Mouse (Mus musculus): ENCODE data around the gene Kctd21.

DNA sequence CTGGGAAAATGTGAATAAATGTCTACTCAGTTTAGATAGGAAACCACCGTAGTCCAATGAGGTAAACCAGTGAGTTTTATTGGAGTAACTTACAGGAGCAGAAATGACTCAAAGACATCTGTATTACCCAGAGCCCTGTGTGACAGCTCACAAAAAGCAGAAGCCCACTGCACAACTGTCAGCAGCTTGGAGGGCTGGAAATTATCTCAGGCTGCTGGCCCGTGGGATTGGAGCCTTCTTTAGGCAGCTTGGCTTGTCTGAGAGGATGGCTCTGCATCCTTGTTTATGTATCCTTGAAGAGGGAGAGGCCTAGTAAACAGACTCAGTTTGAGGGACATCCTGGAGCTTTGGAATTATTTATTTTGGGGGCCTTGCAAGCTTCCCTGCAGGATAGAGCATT lies 10.8 kb downstream of the Kctd21 start:
- TF ChIP-seq CTCF (IDR thresholded peaks at IDR 0.05; ENCODE audit: low read depth, low read length) = no peak
- TF ChIP-seq GATA1 (IDR thresholded peaks at IDR 0.05; ENCODE audit: borderline replicate concordance, low read length) = no peak
- TF ChIP-seq POLR2AphosphoS5 (IDR thresholded peaks at IDR 0.05; ENCODE audit: insufficient replicate concordance, low read depth, low read length) = no peak

Data from G1E (cell line).